Mouse (Mus musculus): Measurements from ENCODE around the gene Gpc5.

Gpc5 gene

GRCm38 (mm10) chr14:116186981-116187380, 1095.0 kb downstream of the Gpc5 start:
- in situ Hi-C loops (cut with MboI; ENCODE audit: unreplicated experiment in 2 of 2): no loop called here

- in situ Hi-C loops (cut with MboI; ENCODE audit: unreplicated experiment in 2 of 2): no loop called here
Measured at GRCm38 (mm10) chr14:116206977-116207376, 1115.0 kb downstream of the Gpc5 start.

GRCm38 (mm10) chr14:116208581-116208980, 1116.6 kb downstream of the Gpc5 start:
- in situ Hi-C loops (cut with MboI; ENCODE audit: unreplicated experiment in 2 of 2): no loop called here

GRCm38 (mm10) chr14:116209045-116209444, 1117.0 kb downstream of the Gpc5 start:
- in situ Hi-C loops (cut with MboI; ENCODE audit: unreplicated experiment in 2 of 2): no loop called here

- in situ Hi-C loops (cut with MboI; ENCODE audit: unreplicated experiment in 2 of 2): no loop called here
Measured at GRCm38 (mm10) chr14:116210304-116210703, 1118.3 kb downstream of the Gpc5 start.

GRCm38 (mm10) chr14:116212029-116212428, 1120.0 kb downstream of the Gpc5 start:
- in situ Hi-C loops (cut with MboI; ENCODE audit: unreplicated experiment in 2 of 2): no loop called here

GRCm38 (mm10) chr14:116258126-116258525, 1166.1 kb downstream of the Gpc5 start:
- in situ Hi-C loops (cut with MboI; ENCODE audit: unreplicated experiment in 2 of 2): no loop called here

GRCm38 (mm10) chr14:116308541-116308940, 1216.5 kb downstream of the Gpc5 start:
- in situ Hi-C loops (cut with MboI; ENCODE audit: unreplicated experiment in 2 of 2): no loop called here

- in situ Hi-C loops (cut with MboI; ENCODE audit: unreplicated experiment in 2 of 2): no loop called here
Measured at GRCm38 (mm10) chr14:116317491-116317890, 1225.5 kb downstream of the Gpc5 start.

GRCm38 (mm10) chr14:116336182-116336581, 1244.2 kb downstream of the Gpc5 start:
- in situ Hi-C loops (cut with MboI; ENCODE audit: unreplicated experiment in 2 of 2): no loop called here

GRCm38 (mm10) chr14:116338395-116338794, 1246.4 kb downstream of the Gpc5 start:
- in situ Hi-C loops (cut with MboI; ENCODE audit: unreplicated experiment in 2 of 2): no loop called here

- in situ Hi-C loops (cut with MboI; ENCODE audit: unreplicated experiment in 2 of 2): no loop called here
Measured at GRCm38 (mm10) chr14:116348560-116348959, 1256.5 kb downstream of the Gpc5 start.

- in situ Hi-C loops (cut with MboI; ENCODE audit: unreplicated experiment in 2 of 2): no loop called here
Measured at GRCm38 (mm10) chr14:116384602-116385001, 1292.6 kb downstream of the Gpc5 start.

- in situ Hi-C loops (cut with MboI; ENCODE audit: unreplicated experiment in 2 of 2): no loop called here
Measured at GRCm38 (mm10) chr14:116415511-116415910, 1323.5 kb downstream of the Gpc5 start.

- in situ Hi-C loops (cut with MboI; ENCODE audit: unreplicated experiment in 2 of 2): no loop called here
Measured at GRCm38 (mm10) chr14:116448219-116448618, 1356.2 kb downstream of the Gpc5 start.

GRCm38 (mm10) chr14:116453356-116453755, 1361.3 kb downstream of the Gpc5 start:
- in situ Hi-C loops (cut with MboI; ENCODE audit: unreplicated experiment in 2 of 2): no loop called here

- in situ Hi-C loops (cut with MboI; ENCODE audit: unreplicated experiment in 2 of 2): no loop called here
Measured at GRCm38 (mm10) chr14:116456211-116456610, 1364.2 kb downstream of the Gpc5 start.

- in situ Hi-C loops (cut with MboI; ENCODE audit: unreplicated experiment in 2 of 2): no loop called here
Measured at GRCm38 (mm10) chr14:116473378-116474179, 1381.6 kb downstream of the Gpc5 start.

GRCm38 (mm10) chr14:116494285-116494850, 1402.4 kb downstream of the Gpc5 start:
- in situ Hi-C loops (cut with MboI; ENCODE audit: unreplicated experiment in 2 of 2): no loop called here

GRCm38 (mm10) chr14:116538216-116538615, 1446.2 kb downstream of the Gpc5 start:
- in situ Hi-C loops (cut with MboI; ENCODE audit: unreplicated experiment in 2 of 2): no loop called here

GRCm38 (mm10) chr14:116543746-116544145, 1451.7 kb downstream of the Gpc5 start:
- in situ Hi-C loops (cut with MboI; ENCODE audit: unreplicated experiment in 2 of 2): no loop called here

- in situ Hi-C loops (cut with MboI; ENCODE audit: unreplicated experiment in 2 of 2): loop anchor here in 1 of 2 experiments (25.0 kb wide), 1 partner anchor 1336 kb away; no protein-coding TSS in a partner anchor
Measured at GRCm38 (mm10) chr14:116551401-116551800, 1459.4 kb downstream of the Gpc5 start.
